Mouse (Mus musculus) liver, embryonic 15.5 days (tissue): ENCODE data around the gene Hspb3. TPM values are rescaled to one million over a fixed set of nuclear protein-coding genes. Genes with fewer than 3 reads are reported as not detected.

ENCODE experiments used
- ATAC-seq: fragments of 200-750 bp; cut with Nextera tagmentation; 2 replicates; pipeline ENCODE4 v1.8.0; 2017; ENCODE audit warnings: moderate number of reproducible peaks, mild to moderate bottlenecking, moderate library complexity; ENCODE audit not compliant: insufficient read depth
- H3K27ac ChIP-seq: fragments of 300-500 bp; sonication (generic); replicated peaks from 2 replicates; pipeline ENCODE4 v1.5.1; 2015; ENCODE audit warnings: mild to moderate bottlenecking, inconsistent platforms
- H3K27me3 ChIP-seq: fragments of 300-500 bp; sonication (generic); 2 replicates; pipeline ENCODE4 v1.6.1; 2015; ENCODE audit warnings: mild to moderate bottlenecking, inconsistent platforms
- H3K36me3 ChIP-seq: fragments of 300-500 bp; sonication (generic); replicated peaks from 2 replicates; pipeline ENCODE4 v1.6.1; 2015; ENCODE audit warnings: moderate library complexity, mild to moderate bottlenecking, inconsistent platforms
- H3K4me1 ChIP-seq: fragments of 300-500 bp; sonication (generic); replicated peaks from 2 replicates; pipeline ENCODE4 v1.6.1; 2015; ENCODE audit warnings: inconsistent platforms
- H3K4me2 ChIP-seq: fragments of 300-500 bp; sonication (generic); 2 replicates; pipeline ENCODE4 v1.6.1; 2015; ENCODE audit warnings: moderate library complexity, mild to moderate bottlenecking, inconsistent platforms
- H3K4me3 ChIP-seq: fragments of 300-500 bp; sonication (generic); replicated peaks from 2 replicates; pipeline ENCODE4 v1.5.1; 2015; ENCODE audit warnings: mild to moderate bottlenecking, inconsistent platforms
- H3K9ac ChIP-seq: fragments of 300-500 bp; sonication (generic); 2 replicates; pipeline ENCODE4 v1.6.1; 2015; ENCODE audit warnings: moderate library complexity, mild to moderate bottlenecking, inconsistent platforms
- H3K9me3 ChIP-seq: fragments of 300-500 bp; sonication (generic); replicated peaks from 2 replicates; pipeline ENCODE4 v1.6.1; 2016; ENCODE audit warnings: inconsistent platforms
- WGBS: fragments of 180-500 bp; shearing (Covaris S2); methylation state at CpG from one replicate; pipeline ENCODE4 v1.1.7; 2015; ENCODE audit warnings: mixed read lengths; ENCODE audit not compliant: insufficient replicate concordance; 5-methylcytosine and 5-hydroxymethylcytosine counted together
- polyA plus RNA-seq: library from polyadenylated mRNA; unstranded; fragments of >200 nt; fragmentation: Nextera tagmentation; extraction: Ambion mirVana; gene quantifications from 2 replicates; pipeline ENCODE4 v1.2.1, GENCODE M21; 2015

The Hspb3 gene
- polyA plus RNA-seq, 1 experiment from 2014 or later, result 1.2 TPM

DNA sequence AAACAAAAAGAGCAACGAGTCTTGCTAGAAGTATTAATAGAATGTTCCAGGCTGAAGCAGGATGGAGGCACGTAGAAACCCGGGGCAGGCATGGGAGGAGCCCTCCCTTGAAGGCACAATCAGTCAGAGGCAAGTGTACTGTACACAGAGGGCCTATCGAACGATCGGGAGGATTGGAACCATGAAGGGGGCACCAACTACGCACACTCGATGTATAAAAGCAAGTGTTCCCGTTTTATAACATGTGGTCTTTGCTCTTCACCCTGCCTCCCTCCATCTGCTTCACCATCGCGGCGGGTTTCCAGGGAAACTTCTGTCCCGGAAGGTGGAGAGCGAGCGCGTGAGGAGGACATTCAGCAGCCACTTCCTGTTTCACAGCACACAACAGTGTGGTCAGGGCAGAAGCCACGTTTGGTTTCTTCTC lies 27.7 kb downstream of the Hspb3 start:
- Histone ChIP-seq H3K4me2 (peak overlapping the region; percentile 38), H3K9ac (no peak overlapping the region), H3K9me3 (no peaks in the 10 kb centered on the region), H3K27me3 (no peaks in the 10 kb centered on the region), H3K27ac (no peak overlapping the region), H3K36me3 (no peaks in the 10 kb centered on the region), H3K4me1 (peaks cover 5% of the 10 kb centered on the region; the same call in 1 of the 2 replicates), H3K4me3 (no peak overlapping the region)
- WGBS, result 27% methylated on average over 17 of the region's 17 CpGs
- no peak for ATAC-seq

DNA sequence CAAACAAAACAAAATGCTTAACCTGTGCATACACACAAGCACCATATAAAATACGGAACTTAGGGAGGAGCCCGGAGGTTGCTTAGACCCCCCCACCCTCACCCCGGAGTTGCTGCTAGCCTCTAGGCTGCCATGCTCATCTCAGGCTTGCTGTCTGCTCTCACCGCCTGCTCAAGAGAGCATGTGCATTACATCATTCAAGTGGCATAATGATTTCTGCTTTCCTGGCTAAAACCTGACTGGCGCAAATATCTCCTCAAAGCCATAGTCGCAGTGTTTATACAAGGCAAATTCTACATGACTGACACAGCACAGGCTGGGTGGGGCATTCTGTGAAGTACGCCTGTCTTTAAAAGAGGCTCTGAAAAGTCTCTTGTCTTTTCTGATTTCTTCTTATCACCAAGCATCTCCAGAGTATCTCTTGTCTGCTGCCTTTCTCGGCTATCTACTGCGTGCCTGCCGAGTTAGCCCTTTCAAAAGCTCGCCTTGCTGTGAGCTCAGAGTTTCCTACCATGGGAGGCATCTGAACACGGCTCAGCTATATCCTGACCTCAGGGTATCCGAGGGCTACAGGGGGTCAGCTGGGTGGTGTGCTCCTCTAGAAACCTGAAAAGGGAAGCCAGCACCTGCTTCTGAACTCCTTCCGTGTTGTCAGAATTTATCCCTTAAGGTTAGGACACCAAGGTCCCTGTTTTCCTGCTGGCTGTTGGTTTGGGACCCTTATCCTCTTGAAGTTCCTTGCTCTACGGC lies 28.6 kb downstream of the Hspb3 start:
- Histone ChIP-seq H3K4me1 (peaks cover 5% of the 10 kb centered on the region; the same call in 1 of the 2 replicates), H3K36me3 (no peaks in the 10 kb centered on the region), H3K9ac (no peak overlapping the region), H3K4me2 (no peak overlapping the region), H3K9me3 (no peaks in the 10 kb centered on the region), H3K27me3 (no peaks in the 10 kb centered on the region), H3K27ac (no peak overlapping the region), H3K4me3 (no peak overlapping the region)
- ATAC-seq, result no peak
- 52% methylated on average over 15 of the region's 15 CpGs for WGBS

DNA sequence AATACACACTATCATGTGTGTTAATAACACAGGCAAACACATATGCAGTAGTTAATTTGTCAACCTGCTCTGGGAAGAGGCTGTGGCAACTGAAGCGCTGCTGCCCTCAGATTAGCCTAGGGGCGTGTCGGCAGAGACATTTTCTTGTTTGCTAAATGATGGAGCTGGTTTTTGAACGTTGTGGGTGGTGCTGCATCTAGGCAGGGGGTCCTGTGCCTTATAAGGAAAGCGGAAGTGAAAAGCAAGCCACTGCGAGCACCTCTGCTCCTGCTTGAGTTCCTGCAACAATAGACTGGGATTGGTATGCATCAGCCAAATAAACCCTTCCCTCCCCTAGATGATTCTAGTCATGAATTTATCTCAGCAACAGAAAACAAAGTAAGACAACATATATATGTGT lies 31.0 kb downstream of the Hspb3 start:
- no peak overlapping the region for H3K4me3 ChIP-seq
- ATAC-seq, result no peak
- no peaks in the 10 kb centered on the region for H3K9me3 ChIP-seq
- WGBS, result 36% methylated on average over 6 of the region's 6 CpGs
- H3K4me1 ChIP-seq, result peaks cover 5% of the 10 kb centered on the region; the same call in 1 of the 2 replicates
- no peak overlapping the region for H3K4me2 ChIP-seq
- no peak overlapping the region for H3K27ac ChIP-seq
- no peaks in the 10 kb centered on the region for H3K27me3 ChIP-seq
- no peaks in the 10 kb centered on the region for H3K36me3 ChIP-seq
- H3K9ac ChIP-seq, result no peak overlapping the region

DNA sequence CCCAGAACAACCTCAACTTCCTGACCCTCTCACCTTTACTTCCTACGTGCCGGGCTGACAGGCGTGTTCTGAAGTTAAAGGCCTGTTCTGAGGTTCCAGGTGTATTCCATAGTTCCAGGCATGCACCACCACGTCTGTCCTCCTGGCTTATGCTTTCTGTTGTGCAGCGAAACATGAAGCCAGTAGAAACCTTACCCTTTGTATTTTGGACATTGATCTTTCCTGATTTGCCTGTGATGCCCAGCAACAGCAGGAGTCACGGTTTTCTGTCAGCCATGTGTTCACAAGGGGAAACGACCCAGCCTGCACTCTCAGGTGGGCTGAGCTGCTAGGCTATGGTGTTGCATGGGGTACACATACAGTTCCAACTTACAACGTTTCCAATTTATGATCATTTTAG lies 35.9 kb downstream of the Hspb3 start:
- H3K4me1 ChIP-seq, result no peaks in the 10 kb centered on the region
- no peaks in the 10 kb centered on the region for H3K36me3 ChIP-seq
- no peaks in the 10 kb centered on the region for H3K9me3 ChIP-seq
- no peak for ATAC-seq
- no peak overlapping the region for H3K27ac ChIP-seq
- no peaks in the 10 kb centered on the region for H3K27me3 ChIP-seq
- no peak overlapping the region for H3K4me3 ChIP-seq
- H3K9ac ChIP-seq, result no peak overlapping the region
- no peak overlapping the region for H3K4me2 ChIP-seq
- 68% methylated on average over 8 of the region's 8 CpGs for WGBS

DNA sequence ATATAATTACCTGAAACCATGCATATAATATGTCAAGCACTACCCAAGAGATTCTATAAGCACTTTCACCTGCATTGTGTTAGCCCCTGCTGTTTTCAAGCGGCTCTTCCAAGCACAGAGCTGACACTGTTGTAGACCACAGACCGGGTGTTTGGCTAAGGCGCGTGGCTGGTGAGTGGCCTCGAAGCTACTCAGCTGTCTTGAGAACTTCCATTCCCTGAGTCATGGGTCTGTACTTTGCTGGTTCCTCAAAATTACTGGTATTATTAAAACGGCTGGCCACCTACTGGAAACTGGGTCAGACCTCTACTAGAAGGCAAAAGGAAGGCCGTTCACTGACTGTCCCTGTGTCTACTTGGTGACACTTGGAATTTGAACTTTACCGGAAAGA lies 40.6 kb downstream of the Hspb3 start:
- 44% methylated on average over 8 of the region's 8 CpGs for WGBS
- no peak for ATAC-seq
- no peak overlapping the region for H3K4me3 ChIP-seq
- H3K27ac ChIP-seq, result no peak overlapping the region
- no peak overlapping the region for H3K9ac ChIP-seq
- H3K9me3 ChIP-seq, result no peaks in the 10 kb centered on the region
- no peak overlapping the region for H3K4me2 ChIP-seq
- H3K27me3 ChIP-seq, result peaks cover 6% of the 10 kb centered on the region
- peaks cover 8% of the 10 kb centered on the region for H3K4me1 ChIP-seq
- no peaks in the 10 kb centered on the region for H3K36me3 ChIP-seq

DNA sequence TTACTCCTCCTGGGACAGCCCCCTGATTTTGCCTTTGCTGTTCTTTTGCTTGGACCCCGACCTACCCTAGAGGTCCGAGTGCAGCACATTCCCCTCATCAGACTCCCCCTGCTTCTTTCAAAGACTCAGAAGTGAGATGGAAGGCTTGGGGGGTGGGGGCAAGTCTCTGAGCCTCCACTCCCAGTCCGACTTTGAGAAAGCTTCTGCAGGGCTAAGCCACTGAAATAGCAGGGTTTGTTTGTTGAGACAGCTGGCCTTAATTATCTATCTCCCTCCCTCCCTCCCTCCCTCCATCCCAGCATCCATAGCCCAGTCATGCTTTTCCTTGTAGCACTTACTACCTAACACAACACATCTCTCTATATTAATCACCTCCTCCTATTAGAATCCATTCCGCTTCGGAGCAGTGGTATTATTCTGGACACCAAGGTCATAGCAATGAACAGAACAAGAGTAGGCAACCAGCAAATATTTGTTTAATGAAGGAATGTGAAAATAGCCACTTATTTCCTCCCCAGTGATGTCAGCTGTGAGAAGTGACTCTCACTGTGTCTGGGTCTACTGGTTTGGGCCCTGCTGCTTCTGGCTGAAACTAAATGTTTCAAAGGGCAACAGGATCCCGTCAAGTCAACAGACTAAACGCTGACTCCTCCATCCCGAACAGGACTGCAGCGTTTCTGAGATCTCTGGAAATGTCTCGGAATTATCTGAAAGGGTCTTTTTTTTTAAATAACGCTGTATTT lies 41.2 kb downstream of the Hspb3 start:
- Histone ChIP-seq H3K36me3 (no peaks in the 10 kb centered on the region), H3K4me2 (no peak overlapping the region), H3K9me3 (no peaks in the 10 kb centered on the region), H3K9ac (no peak overlapping the region), H3K27me3 (peaks cover 12% of the 10 kb centered on the region), H3K4me3 (no peak overlapping the region), H3K4me1 (peaks cover 14% of the 10 kb centered on the region), H3K27ac (no peak overlapping the region)
- no peak for ATAC-seq
- 59% methylated on average over 11 of the region's 11 CpGs for WGBS

DNA sequence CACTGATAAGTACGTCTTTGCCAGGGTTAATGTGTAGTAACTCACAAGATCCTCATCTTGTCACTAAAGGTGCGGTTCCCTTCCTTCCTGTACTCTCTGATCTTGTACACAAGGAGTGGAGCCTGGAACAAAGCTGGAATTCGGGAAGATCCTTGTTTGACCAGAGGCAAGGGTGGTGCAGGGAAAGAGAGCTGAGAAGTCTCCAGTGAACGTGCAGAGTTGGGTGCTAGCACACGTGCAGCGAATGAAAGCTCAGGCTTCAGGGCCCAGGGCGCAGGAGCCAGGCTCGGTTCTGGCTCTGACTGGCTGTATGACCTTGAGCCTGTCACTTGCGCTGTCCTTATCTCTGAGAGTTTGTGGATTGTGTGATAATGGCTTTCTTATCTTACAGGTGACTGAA lies 44.5 kb downstream of the Hspb3 start:
- no peak overlapping the region for H3K9ac ChIP-seq
- peaks cover 18% of the 10 kb centered on the region for H3K27me3 ChIP-seq
- no peak overlapping the region for H3K27ac ChIP-seq
- WGBS, result 58% methylated on average over 9 of the region's 9 CpGs
- no peak overlapping the region for H3K4me3 ChIP-seq
- H3K4me1 ChIP-seq, result peaks cover 45% of the 10 kb centered on the region
- no peak for ATAC-seq
- peak overlapping the region; percentile 15; the same call in 1 of the 2 replicates for H3K4me2 ChIP-seq
- H3K36me3 ChIP-seq, result no peaks in the 10 kb centered on the region
- no peaks in the 10 kb centered on the region for H3K9me3 ChIP-seq

DNA sequence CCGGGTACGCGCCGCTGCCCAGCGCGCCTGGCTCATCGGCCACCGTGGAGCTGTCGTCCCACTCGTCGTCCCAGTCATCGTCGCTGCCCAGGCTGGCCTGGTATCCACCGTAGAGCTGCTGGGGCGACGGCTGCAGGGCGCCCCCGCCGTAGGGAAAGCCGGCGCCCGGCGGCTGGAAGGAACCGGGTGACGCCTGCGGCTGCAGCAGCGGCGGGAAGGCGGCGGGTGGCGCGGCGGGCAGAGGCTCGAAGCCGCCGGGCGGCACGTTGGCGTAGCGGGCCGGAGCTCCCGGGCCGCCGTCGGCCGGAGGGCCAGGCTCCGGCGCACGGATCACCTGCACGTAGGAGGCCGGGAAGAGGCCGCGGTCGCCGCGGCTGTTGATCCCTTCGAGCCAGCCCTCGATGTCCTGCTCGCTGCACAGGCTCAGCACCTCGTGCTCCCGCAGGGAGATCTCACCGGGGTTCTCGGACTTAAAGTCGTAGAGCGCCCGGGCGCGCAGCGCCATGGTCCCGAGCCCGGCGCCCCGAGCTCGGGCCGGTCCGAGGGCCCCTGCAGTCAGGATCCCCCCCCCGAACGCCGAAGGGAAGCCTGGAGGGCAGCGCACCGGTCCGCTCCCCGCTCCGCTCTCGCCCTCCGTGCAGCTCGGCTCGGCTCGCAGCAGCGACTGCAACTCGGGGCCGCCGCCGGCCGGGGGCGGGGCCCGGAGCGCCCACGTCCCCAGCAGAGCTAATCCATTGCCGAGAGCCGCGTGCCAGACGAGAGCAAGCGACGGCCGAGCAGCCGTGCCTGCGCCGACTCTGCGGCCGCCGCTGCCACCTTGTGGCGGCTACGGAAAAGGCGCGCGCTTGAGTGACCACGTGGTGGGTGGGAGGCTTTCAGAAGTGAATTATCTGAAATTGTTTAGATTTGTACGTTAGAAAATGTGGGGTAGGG lies 45.3 kb downstream of the Hspb3 start, which contains the start of gene Snx18:
Gene Snx18 (minus strand): TSS at position 674 of the 933 bp plus-strand sequence.
- Histone ChIP-seq H3K4me3 (peak within 1 kb of the TSS; percentile 71), H3K9ac (peak within 1 kb of the TSS; percentile 74), H3K4me2 (peak within 1 kb of the TSS; percentile 89), H3K27me3 (peaks cover 18% of the 10 kb centered on the region), H3K9me3 (no peaks in the 10 kb centered on the region), H3K36me3 (no peaks in the 10 kb centered on the region), H3K4me1 (peaks cover 53% of the 10 kb centered on the region), H3K27ac (peak within 1 kb of the TSS; percentile 66)
- WGBS, result under 1% methylated on average over 111 of the region's 119 CpGs
- peak; percentile 83 for ATAC-seq

DNA sequence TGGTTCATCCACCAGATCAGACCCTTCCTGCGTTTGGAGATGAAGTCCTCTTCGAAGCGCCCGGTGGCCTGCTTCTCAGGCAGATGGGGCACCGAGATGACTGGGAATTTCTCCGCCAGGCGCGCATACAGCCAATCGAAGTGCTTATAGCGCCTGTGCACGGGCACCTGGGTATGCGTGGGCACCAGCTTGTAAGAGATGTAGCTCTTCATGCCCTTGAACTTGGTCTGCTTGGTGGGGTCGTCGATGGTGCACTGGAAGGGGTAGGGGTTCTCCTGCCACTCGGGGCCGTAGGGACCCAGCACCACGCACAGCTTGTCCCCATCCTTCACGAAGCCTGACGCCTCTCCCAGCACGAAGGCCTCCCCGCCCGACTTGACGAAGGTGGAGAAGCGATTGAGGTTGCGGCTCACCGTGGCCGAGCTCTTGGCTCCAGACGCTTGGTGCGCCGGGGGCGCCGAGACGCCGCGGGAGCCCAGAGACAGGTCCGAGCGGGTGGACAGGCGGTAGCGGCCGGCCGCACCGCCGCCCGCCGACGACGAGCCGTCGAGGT lies 46.1 kb downstream of the Hspb3 start:
- 14% methylated on average over 48 of the region's 49 CpGs for WGBS
- Histone ChIP-seq H3K4me1 (peaks cover 61% of the 10 kb centered on the region), H3K36me3 (no peaks in the 10 kb centered on the region), H3K4me2 (peak overlapping the region; percentile 89), H3K27ac (peak overlapping the region; percentile 66), H3K9me3 (no peaks in the 10 kb centered on the region), H3K4me3 (peak overlapping the region; percentile 71), H3K27me3 (peaks cover 18% of the 10 kb centered on the region), H3K9ac (peak overlapping the region; percentile 74)
- ATAC-seq, result no peak

DNA sequence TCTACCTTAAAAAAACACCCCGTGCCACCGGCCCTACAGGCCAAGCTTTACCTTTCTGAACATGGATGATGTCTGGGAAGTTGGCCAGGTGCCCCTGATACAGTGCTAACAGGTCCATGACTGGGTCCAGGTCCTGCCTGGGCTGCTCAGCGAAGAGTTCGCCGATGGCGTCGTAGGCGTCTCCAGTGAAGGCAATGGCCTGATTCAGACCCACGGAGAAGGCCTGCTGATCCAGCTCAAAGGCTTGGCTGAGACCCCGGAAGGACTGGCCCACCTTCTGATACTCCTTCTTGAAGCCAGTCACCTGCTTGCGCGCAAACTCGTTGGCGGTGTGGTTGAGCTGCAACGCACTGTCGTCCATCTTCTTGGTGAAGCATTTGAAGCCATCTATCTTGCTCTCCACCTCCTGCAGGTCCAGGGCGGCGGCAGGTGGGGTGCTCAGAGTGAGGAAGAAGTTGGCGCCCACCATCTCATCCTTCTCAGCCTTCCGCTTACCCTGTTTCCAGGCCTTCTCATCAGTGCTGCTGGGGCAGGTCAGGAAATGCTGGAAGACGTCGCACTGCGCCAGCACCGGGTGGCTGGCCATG lies 46.6 kb downstream of the Hspb3 start:
- WGBS, result 63% methylated on average over 24 of the region's 24 CpGs

More for the DNA sequence above, 46.6 kb downstream of the Hspb3 start:
- ATAC-seq, result no peak
- Histone ChIP-seq H3K4me2 (peak overlapping the region; percentile 89), H3K4me1 (peaks cover 65% of the 10 kb centered on the region), H3K27ac (no peak overlapping the region), H3K4me3 (peak overlapping the region; percentile 71), H3K9me3 (no peaks in the 10 kb centered on the region), H3K36me3 (no peaks in the 10 kb centered on the region), H3K27me3 (peaks cover 18% of the 10 kb centered on the region), H3K9ac (peak overlapping the region; percentile 74; the same call in 1 of the 2 replicates)
